Mouse (Mus musculus): ENCODE results near the gene Pcdh15.

Gene Pcdh15

DNA sequence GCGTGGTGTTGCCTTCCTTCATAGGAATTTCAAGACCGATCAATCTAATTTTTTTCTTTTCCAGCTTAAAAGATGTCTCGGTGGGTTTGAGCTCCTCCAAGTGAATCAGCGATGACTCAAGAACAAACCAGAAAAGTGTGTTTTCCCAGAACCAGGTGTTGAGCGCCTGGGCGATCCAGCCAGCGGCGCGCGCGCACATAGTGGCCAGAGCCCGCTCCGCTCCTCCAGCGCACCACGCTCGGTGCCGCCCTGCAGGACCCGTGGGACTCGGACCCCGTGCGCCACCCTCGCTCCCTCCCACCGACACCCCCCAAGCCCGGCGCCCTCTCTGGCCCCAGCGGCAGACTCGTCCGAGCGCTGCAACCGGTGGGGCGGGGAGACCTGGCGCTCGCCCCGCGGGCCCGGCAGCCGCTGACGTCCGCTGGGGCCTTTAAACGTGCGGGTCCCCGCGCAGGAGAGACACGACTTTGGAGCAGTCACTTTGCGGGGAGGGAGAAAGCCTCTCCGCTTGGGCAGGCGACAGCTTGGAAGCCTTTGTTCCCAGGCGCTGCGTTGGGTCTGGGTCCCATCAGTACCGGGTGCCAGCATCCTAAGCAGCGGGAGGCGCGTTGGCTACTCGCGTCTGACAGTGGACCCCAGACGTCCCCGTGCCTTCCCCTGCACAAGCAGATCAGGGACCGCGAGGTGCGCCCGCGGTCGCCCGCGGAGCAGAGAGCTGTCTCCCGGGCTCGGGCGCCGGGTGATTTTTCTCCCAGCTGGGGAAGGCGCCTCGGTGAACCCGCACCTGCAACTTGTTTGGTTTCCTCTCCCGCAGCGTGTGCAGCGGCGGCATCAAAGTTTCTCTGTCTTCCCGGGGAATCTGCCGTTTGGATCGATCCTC, at the start of gene Pcdh15:
Gene Pcdh15 (plus strand): TSS at position 377 of the 880 bp plus-strand sequence.
- DNase-seq (ENCODE audit: low spot score in 2 of 2), result no peak

DNA sequence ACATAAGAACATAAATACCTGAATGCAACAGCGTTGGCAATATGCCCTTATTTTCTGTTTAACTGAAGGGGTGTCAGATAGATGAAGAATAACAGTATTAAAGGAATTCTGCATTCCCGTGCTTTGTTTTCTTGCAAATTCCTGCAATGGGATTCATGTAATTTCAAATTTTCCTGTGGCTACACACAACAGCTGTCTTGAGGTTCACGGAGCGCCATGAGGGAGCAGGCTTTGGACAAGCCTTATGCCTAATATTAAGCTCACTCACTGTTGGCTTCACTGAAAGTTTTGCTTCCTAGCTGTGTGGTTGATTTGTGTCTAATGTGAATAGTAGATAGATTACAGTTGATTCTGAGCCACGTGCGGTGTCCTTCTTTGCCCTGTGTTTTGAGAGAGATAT, 47.1 kb upstream of the Pcdh15 start:
- no peak for DNase-seq (ENCODE audit: low spot score in 2 of 2)

DNA sequence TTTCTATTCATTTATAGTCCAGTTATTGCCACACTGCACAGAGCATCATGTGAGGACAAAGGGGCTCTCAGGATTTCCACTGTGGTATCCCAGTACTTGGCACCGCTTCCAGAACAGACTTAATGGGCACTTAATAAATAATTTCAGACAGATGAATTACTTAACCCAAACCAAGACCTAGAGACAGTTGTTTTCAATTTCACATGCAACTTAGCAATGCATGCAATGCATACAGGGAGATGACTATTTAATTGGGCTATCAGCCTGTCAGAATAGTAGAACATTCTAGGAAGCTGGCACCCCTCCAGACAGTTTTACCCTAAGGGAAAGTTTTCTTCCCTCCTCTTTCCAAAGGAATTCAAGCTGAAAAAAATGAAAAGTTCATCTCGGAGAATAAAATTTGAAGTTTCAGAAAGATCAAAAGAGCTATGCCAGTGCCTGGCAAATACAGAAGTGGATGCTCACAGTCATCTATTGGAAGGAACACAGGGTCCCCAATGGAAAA, 39.4 kb upstream of the Pcdh15 start:
- DNase-seq (ENCODE audit: low spot score in 2 of 2), result no peak

DNA sequence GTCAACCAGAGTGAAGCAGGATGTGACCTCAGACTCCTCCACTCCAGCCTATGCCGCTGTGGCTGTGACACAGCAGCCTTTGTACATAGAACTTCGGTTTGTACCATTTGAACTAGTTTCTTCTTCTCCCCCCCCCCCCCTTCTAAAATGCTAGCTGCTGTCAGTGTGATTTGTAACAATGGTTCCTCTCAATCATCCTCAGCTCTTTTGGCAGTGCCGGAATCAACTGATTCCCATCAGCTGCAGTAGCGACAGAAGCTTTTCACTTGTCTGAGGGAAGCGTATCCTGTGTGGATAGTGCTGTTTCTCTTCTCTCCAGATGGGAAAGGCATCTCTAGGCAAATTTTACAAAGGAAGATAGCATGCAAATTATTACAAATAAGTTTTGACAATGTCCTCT, 12.4 kb upstream of the Pcdh15 start:
- DNase-seq (ENCODE audit: low spot score in 2 of 2), result no peak

DNA sequence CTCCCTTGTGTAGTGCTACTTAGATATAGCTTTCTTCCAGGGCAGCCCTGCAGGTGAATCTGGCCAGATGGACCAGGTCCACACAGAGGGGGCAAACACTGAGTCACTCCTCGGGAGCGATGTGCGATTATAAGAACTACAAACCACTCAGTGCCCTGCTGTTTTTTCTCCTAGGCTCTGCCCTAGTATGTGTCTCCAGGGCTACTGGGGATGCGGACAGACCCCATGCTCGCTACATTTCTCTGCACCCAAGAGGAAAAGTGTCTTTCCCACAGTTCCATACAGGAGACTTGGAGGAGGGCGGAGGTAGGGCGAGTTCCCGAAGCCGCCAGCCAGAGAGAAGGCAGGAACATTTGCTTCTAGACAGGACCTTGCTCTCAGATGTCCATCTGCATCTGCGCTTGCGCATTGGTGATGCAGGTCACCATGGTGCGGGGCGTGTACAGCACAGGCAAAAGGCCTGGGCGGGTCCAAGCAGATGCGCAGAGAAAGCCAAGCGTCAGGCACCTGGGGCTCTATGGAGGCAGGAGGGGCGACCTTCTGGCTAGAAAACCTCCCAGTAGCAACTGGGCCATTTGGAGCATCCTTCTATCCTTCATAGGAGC, 2.5 kb upstream of the Pcdh15 start:
- no peak for DNase-seq (ENCODE audit: low spot score in 2 of 2)

DNA sequence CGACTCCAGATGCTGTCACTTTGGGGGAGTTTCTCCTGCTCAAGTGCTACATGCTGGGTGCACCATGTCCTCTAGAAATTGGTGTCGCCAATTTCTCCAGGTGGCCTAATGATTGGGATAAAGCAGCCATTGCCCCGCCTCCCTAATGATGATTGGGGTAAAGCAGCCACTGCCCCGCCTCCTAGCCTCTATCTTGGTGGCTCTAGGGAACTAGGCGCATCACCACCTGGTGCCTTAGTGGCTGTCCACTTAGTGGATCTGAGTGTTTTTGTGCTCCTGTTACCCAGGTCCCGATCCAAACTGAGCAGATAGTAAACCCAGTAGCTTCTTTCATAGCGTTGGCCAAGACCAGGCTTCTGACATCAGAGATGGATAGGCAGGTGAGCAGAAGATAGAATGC, 2.0 kb upstream of the Pcdh15 start:
- DNase-seq (ENCODE audit: low spot score in 2 of 2), result no peak

DNA sequence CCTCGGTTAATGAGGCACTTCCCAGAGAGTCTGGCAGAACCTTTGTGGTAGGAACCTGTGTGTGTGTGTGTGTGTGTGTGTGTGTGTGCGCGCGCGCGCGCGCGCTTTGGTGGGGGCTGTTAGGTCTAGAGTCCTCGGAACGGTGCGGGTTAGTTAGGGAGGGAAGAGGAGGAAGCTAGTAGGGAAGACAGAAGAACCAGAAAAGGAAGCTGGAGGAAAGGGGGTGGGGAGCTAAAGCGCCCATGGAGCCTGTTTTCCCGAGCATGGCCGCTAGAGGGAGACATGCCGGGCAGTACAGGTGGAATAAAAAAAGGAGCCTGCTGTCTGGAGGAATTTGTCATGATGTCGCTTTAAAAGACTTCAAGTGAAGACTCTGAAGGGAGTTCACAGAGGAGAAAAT, 1.2 kb upstream of the Pcdh15 start:
- no peak for DNase-seq (ENCODE audit: low spot score in 2 of 2)

DNA sequence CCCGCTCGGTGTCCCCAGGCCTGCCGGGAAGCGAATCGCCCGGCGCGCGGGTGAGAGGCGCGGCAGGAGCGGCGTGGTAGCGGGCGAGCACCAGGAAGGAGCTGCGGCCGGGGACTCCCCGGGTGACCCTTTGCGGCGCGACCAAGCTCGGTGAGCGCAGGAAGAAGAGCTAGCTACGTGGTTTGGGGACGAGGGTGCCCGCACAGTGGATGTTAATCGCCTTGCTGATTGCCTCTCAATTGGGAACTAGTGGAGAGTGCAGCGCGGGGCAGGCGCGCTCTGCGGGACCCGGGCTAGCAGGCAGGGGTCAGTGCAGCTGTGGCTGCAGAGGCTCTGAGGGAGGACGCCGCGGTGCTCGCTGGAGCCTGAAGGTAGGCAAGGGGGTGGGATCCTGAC, 702 bp downstream of the Pcdh15 start:
- DNase-seq (ENCODE audit: low spot score in 2 of 2), result no peak

DNA sequence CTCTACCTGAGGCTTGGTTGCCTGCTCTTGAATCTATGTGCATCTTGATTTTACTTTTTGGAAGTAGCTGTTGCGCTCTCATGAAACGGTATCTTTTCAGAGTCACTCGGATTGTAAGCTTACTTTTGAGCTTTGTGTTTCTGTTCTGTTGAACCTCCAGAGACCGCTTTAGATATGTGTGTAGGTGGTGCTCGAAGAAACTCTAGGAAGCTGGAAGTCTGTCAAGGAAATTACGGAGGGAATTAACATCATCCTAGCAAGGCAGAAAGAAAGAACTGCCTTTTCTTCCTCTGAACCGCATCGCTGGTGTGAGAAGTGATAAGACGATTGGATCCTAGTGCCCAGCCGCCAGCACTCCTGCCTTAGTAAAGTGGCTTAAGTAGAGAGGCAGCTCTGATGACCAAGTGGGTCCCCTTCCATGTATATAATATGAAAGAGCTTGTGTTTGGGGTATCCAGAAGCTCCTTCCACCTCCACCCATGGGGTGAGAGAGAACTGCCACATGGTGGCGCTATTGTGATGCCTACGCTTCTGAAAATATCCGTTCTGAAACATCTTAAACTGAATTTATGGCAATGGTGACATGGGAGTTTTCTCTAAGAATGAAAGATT, 4.3 kb downstream of the Pcdh15 start:
- DNase-seq (ENCODE audit: low spot score in 2 of 2), result no peak

DNA sequence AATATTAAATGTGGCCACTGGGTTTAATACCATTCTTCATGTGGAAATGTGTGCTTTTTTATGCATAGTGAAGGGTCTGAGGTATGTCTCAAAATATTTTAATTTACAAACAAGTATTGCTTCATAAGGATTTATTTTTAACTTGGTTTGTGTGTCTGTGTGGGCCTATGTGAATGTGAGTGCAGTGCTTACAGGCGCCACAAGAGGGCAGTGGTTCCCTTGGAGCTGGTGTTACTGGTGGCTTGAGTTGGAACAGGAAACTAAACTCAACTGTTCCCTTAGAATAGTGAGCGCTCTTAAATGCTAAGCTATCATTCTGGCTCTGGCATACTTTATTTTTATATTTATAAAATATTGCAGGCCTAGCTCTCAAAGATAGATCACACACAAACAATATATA, 6.8 kb downstream of the Pcdh15 start:
- DNase-seq (ENCODE audit: low spot score in 2 of 2), result peak in 1 of 2 experiments; percentile 6

DNA sequence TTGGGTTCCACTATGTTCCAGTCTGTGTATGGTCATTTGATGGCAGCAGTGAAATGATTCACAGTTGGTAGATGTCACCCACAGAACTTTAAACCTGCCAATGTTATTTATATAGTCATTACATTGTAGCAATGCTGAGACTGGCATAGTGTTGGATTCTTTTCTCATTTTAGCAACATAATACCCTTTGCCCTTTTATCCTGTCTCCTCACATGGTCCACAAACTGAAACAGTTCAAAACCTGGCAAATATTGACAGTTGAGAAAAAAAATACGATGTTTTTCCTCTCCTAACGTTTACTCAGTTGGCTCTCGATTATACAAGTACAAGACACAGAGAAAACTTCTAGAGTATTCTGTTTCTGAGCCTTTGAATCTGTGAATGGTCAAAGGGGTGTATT, 38.8 kb downstream of the Pcdh15 start:
- DNase-seq (ENCODE audit: low spot score in 2 of 2), result no peak

DNA sequence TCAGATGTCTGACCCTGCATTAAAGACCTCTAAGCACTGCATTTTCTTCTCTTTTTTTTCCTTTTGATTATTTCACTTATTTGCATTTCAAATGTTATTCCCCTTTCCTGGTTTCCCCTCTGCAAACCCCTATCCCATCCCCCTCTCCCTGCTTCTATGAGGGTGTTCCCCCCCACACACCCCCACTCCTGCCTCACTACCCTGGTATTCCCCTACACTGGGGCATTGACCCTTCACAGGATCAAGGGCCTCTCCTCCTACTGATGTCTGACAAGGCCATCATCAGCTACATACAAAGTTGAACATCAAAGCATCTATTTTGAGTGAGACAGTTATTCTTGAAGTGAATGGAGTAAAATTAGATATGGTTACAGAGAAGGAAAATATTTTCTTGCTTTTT, 48.4 kb downstream of the Pcdh15 start:
- DNase-seq (ENCODE audit: low spot score in 2 of 2), result no peak

DNA sequence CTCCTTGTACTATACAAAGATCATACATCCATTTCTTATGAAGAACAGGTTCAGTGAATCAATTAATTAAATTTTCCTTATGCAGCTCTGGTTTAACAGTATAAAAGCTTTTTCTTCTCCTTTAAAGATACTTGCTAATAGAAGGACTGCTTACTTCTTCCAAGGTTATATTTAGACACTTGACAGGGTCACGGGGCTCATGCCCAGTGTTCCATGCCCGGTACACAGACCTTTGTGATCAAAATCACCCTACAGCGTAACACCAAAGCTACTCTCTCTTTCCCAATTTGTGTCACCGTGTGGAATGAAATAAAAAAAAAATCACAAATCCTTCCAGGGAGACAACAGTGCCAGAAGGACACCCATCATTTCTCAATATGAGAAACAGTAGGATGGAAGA, 48.8 kb downstream of the Pcdh15 start:
- DNase-seq (ENCODE audit: low spot score in 2 of 2), result peak; percentile 2 to 18

DNA sequence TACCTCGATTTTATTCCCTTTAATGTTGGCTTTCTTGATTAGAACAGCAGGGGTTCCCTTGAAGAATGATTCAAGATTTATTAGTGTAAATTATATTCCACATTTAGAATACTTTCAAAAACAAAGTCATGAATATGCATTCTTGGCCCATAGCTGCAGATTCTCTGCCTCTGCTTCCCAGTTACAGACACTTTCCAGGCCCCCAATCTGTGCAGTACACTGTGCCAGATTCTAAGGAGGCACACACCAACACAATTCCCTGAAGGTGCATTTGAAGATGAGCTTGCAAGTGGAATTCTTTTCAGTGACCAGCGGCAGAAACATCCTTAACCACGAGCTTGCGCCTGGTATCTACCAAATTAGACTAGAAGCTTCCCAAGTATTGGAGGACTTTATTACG, 55.4 kb downstream of the Pcdh15 start:
- DNase-seq (ENCODE audit: low spot score in 2 of 2), result no peak

DNA sequence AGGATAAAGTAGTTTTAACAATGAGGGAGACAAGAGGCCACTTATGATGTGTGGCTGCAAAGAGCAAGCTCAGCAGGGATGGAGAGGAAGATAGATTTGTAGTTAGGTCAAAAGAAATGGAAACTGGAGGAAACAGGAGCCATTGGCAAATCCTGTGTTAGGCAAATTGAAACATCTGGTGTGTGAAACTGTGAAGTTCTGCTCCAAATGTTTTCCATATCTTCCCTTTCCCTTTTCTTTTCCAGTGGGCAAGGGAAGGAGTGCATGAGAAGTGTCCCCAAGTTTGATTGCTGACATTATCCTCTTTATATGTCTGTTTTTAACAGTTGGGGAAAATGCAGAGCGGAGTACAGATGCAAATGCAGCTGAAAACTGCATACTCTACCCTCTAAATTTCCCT, 62.6 kb downstream of the Pcdh15 start:
- no peak for DNase-seq (ENCODE audit: low spot score in 2 of 2)

DNA sequence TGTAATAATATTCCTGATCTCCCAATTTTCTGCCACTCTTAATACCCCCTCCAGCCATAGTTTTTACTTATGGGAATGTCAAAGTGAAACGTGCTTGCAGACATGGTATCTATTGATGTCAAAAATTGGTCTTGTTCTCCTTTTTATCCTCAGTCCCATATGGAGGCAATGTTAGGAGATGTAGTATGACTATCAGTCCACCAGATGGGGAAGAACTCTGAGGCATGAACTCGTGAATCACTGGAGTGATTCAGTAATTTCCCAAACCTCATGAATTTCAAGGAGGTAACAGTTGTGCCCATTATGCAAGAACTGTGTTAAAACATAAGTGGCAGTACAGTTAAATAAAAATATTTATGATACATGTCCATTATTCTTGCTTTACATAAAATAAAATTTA, 116.9 kb downstream of the Pcdh15 start:
- no peak for DNase-seq (ENCODE audit: low spot score in 2 of 2)

DNA sequence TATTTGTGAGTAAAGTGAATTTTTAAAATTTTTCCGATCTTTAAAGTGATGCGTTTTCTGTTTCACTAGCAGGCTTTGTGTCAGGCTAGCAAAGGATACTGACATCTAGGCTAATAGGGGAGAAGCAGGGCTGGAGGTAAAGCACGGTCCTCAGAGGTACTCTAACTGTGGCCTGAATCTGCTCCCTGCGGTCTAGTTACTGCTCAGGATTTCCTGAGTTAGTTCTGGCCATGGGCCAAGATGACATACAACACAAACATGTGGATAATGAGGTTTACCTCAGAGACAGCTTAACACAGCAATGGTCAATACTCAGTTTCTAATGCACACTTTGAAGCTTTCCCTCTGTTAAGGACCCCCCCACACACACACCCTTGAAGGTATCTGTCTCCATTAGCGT, 143.2 kb downstream of the Pcdh15 start:
- no peak for DNase-seq (ENCODE audit: low spot score in 2 of 2)

DNA sequence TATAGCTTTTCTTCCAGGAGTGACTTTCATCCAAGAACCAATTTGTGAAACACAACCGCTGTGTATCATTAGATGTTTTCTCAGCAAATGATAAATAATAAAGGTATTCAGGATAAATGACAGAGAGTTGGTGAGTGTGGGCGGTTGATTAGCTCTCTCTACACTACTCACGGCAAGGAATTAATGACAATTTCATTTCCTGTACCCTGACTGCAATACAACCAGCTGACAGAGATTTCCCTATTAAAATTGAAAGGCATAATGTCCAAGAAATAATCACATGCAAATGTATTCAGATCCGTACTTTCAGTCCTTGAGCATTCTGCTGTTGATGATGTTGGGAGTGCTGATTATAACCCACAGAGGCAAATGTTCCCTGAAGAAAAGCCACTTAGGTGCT, 181.3 kb downstream of the Pcdh15 start:
- no peak for DNase-seq (ENCODE audit: low spot score in 2 of 2)

DNA sequence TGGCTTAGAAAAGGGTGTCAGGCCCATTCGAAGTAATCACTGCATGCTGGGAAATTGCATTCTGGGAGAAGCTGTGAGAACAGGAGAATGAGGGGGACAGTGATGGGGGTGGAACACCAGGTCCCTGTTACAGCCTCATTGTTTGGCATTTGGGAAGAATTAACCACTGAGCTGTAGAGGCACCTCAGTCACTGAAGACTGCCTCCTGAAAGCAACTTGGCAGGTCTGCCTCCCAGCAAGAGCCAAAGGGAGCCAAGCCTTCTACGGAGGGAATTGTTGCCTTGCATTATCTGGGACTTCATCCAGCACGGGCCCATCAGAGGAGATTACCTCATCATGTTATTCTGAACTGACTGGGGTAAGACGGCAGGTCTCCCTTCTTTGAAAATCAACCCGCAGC, 197.3 kb downstream of the Pcdh15 start:
- peak; percentile 11 to 33 for DNase-seq (ENCODE audit: low spot score in 2 of 2)

DNA sequence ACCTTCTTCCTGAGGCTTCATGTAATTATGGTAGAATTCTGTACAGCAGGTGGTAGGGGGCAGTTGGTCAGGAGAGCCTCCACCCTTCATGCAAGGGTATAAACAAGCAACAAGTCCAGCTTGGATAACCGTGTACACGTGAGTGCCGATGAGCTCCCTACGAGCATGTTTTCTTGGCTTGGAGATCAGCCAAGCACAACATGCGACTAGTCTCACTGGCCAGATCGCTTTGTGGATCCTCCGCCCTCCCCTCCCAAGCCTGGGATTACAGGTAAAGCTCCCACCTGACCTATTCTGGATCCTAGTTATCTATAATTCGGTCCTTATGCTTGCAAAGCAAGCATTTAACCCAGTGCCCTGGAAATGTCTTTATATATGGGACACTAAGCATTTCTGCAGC, 202.8 kb downstream of the Pcdh15 start:
- DNase-seq (ENCODE audit: low spot score in 2 of 2), result no peak

DNA sequence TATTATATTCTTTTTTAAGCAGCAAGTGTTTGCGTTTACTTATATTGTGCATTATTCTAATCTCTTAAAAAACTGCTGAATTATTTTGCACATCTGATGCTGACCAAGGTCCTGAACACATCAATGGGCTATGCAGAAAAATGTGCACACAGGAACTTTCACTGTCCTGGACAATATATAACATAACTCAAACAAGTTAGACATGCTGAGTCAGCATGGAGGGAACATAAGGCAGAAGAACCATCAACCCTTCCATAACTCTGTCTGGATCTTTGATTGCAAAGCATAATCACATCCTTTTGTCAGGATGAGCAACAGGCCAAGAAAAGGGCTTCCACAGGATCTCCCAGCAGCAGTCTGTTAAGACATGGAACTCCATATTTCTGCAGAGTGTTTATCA, 207.5 kb downstream of the Pcdh15 start:
- no peak for DNase-seq (ENCODE audit: low spot score in 2 of 2)

DNA sequence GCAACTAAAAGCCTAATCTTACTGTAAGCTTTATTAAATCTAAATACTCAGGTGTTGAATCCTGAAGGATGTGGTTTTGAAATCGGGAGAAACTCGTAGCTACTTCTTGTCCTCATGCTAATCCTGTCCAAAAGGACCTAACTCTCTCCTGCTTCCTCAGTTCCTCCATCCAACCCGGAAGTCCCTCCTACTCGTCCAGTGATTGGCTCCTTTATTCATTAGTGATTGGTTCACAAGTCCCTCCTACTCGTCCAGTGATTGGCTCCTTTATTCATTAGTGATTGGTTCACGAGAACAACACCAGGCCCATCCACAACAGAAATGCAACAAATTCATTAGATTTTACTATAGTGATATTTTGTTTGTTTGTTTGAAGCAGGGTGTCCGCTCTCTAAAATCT, 227.7 kb downstream of the Pcdh15 start:
- DNase-seq (ENCODE audit: low spot score in 2 of 2), result no peak

DNA sequence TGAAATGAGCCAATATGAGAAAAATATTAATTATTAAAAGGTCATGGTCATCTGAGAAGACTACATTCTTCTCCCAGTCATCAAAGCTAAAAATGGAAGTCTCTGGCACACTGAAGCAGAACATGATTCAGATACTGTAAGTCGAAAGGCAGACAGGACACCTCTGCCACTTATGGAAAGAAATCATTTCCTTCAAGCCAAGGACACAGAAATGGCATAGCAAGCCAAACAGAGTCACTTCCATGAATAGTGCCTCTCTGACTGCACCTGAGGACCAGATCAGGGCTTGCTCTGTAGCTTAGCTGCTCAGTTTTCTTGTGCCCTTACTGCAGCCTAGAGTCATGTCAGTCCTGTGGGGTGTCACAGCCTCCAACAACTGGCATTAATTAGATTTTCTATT, 234.3 kb downstream of the Pcdh15 start:
- peak; percentile 17 to 24 for DNase-seq (ENCODE audit: low spot score in 2 of 2)
